Mouse (Mus musculus) spleen, postnatal 10 days (tissue): ENCODE results near the gene Srp9.

ENCODE experiments used
- DNase-seq, 2 experiments: peaks; one replicate each; pipeline ENCODE4 v3.0.0; 2021 to 2022; ENCODE audit warnings: low spot score in 2 of 2

Srp9 gene

DNA sequence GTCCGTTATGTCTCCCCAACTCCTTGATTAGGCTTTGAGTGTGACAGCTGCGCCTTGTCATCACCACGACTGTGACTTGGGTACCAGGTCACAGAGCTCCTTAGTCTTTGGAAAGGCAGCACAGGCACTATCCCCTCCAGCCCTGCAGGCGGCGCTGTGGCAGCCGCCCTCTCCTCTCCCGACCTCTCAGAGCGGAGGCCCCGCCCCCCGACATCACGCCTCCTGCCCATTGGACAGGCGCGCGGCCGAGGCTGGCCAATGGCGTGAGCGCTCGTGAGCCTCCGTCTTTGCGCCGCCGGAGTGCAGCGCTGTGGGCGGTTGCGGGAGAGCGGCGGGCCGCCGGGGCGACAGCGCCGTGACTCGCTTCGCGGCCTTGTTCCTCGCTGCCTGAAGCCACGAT is at the start of gene Srp9:
Gene Srp9, plus strand, starts transcription at position 232 of the 400 bp plus-strand sequence.
- DNase-seq: peak; percentile 94 to 99

DNA sequence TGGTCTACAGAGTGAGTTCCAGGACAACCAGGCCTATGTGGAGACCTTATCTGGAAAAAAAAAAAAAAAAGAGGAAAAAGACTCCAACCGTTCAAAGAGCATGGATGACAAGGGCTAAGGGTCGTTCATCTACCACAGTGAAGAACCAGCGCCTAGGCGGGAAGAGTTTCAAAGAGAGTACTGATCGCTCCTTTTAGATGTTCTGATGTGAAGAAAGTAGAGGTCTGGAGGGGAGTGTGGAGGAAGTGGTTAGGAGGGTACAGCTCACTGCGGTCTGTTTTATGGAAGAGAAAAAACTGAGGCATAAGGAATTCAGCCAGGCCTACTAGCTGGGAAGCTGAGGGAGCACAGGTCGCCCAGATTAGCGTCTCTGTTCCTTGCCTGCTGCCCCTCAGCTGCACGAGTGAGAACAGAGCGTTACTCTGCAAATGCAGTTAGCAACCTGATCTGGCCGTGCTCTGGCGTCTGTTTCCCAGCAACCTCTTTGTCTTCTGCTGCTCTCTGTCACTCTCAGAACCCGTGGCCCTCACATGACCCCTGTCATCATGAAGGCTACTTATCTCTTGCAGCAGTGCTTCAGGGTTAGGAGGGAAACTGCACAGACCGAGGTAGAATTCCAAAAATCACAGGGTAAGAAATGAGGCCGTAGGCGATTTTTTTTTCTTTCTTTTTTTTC is 42.7 kb upstream of the Srp9 start:
- no peak for DNase-seq

DNA sequence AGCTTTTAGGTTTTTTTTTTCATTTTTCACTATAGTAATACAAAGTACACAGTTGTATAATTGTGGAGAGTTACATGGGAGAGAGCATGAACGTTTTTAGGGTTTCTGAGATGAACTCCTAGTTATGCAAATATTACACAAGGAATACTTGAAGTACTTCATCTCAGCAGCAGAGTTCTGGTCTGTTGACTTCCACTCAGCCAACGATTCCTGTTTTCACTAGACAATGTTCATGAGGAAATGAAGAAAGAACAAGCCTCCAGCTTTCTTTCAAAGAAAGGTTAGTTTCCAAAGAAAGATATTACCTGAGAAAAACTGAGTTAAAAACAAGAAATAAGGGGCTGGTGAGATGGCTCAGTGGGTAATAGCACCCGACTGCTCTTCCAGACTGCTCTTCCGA is 41.1 kb upstream of the Srp9 start:
- no peak for DNase-seq

DNA sequence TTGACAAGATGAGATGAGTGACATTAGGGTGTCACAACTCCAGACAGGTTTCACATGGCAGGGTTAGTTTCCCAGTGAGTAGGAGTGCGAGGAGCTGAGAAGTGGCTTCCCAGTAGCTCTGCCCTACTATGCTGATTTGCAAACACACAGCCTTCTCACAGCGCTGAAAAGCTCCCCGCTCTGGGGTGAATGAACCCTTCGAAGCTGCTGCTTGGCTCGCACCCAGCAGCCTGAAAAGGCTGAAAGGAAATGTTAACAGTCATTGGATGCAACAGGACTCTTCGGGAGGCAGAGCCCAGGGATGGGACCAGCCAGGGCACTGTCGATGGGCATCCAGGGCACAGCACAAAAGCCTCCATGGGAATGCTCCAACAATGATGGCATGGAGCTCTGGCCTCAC is 37.8 kb upstream of the Srp9 start:
- no peak for DNase-seq

DNA sequence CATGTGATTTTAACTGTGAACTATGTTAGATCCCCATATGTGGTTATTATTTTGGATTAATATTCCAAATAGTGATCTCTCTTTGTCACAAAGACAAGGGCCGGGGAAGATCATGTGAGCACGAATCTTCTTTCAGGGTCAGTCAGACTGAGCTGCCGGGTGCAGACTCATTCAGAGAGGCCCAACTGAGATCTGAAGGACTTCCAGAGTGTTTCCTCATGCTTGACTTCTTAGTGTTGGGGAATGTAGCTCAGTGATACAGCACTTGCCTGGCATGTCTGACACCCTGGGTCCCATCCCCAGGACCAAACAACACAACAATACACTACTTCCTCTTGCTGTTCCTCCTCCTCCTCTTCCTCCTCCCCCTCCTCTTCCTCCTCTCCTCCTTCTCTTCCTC is 37.2 kb upstream of the Srp9 start:
- DNase-seq: no peak

DNA sequence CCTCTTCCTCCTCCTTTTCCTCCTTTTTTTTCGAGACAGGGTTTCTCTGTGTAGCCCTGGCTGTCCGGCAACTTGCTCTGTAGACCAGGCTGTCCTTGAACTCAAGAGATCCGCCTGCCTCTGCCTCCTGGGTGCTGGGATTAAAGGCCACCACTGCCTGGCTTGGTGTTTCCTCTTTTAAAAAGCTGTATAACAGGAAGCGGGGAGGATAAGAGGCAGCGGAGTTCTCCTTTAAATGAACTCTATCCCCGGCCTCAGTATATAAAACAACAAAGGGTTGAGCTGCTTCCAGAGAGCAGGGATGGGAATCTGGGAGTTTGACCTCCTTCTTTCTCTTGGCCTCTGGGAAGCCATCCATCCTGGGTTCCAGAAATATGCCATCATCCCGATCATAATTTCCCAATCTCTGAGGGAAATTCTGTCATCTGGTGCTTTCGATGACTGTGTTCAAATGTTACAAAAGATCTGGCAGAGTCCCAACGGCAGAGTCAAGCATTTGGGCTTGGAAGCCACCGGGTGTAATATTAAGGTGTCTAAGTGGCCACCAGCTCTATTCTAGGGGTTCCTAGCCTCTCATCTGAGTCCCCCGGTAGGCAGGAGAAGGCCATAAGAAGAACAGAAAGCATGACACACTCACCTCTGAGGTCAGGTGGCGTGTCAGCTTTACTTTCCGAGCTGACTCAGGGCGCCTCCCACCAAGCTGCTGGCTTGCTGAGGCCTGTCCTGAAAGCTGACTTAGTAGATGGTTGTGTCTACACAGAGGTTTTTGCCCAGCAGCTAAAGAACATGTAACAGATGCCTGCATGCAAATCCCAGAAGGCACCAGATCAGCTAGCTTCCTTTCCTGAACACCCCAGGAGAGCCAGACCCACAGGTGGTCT is 36.5 kb upstream of the Srp9 start:
- DNase-seq: no peak

DNA sequence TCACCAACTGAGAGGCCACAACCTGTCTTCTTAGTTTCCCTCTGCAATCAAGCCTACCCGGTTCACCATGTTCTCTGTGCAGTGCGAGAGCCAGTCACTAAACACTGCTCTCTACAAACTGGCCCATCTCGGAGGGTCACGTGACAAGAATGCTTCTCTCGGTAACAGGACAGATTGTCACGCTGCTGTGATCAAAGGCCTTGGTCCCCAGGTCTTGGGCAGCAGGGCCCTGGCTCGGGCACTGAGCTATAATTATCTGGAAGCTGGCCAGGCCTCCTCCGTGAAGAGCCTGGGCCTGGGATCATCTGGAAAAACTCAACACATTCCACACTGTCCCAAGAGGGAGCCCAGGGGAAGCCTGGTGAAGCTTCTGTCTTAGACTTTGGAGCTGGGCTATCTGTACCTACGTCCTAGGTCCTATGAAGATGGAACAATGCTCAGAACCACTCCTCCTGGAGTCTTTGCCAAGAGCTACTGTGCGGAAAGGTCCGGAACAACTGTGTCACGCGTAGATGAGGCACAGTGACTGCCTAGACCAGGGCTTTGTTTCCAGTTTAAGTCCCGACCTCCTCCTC is 35.6 kb upstream of the Srp9 start:
- no peak for DNase-seq

DNA sequence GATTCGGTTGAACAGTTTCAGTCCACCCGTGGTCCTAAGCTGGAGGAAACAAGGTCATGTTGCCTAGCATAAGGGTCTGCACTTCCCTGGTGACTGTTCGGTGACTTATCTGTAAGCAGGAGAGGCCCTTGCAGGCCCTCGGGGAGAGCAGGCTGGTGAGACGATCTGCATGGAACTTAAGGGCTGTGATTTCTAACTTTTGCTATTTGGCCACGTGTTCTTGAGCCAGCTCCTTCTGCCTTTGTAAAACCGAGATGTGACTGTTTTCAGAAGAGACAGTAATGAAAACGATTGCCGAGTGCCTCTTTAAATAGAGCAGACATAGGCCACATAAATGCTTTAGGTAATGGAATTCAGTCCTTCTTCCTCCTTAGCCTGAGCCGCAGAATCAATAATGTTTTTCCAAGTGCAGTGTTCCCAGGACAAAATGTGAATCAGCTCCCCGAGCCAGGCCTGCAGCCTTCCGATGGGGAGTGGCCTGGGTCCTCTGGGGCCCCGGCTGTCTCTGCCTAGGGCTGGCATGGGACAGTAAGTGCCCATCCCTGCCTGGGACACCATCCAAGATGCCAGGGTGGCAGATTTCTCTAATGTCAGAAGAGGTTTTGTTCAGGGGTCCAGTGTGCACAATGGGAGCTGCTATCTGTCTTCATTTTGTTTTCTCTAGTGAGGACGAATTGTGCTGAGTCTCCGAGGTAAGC is 34.8 kb upstream of the Srp9 start:
- DNase-seq: no peak

DNA sequence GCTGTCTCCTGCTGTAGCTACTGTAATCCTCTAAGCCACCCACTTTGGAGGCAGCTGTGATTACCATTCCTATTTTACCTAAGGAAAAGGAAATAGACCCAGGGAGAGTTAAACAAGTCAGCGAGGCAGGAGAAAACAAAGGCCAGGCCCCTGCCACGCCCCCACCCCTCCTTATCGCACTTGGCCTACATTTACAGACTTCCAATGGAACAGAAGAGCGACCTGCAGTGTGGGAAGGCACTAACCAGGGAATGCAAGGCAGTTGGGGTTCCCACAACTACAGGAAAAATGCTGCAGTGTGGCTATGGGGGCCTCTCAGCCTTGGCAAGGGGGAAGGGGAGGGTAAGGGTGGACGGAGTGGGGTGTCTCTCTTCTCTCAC is 34.2 kb upstream of the Srp9 start:
- DNase-seq: no peak

DNA sequence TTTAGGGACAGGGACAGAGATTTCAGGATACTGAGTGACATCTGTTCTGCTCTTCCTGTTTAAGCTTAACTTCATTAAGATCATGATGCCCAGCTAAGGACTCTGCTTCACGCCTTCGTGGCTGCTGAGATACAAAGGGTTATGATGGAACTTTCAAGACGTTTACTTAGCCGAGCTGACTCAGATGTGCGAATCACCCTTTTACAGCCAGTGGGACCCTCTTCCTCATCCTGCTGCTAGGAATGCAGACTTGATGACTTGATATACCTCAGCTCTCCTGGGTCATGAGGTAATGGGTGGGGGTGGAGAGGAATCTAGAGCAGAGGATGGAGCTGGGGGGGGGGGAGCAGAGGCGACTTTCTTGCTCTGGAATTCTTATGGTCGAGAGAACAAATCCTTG is 33.3 kb upstream of the Srp9 start:
- DNase-seq: no peak

DNA sequence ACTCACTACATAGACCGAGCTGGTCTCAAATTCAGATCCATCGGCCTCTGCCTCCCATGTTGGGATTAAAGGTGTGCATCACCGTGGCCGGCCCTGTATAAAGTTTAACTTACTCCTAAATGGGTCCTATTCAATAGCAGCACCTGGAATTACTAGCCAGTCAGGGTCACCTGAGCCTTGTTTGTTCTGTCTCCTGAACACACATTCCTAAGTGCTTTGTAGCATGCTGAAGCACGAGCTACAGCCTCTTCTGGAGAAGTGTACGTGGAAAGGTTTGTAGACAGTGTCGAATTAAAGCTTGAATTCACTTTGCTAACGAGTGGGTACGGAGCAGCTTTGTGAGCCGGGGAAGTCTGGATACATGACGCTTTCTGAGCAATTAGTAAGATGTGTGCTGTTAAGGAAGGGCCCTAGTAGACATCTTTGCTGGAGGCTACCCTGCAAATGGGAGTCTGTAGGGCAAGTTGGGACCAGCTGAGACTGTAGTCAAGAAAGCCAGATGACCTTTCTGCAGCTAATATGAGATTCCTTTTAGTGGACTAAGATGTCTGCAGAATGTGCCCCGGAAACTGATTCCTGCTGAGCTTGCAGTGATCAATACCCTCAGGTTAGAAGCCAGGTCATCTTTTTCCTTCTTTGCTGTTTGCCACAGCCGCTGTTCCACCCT is 32.7 kb upstream of the Srp9 start:
- DNase-seq: no peak

DNA sequence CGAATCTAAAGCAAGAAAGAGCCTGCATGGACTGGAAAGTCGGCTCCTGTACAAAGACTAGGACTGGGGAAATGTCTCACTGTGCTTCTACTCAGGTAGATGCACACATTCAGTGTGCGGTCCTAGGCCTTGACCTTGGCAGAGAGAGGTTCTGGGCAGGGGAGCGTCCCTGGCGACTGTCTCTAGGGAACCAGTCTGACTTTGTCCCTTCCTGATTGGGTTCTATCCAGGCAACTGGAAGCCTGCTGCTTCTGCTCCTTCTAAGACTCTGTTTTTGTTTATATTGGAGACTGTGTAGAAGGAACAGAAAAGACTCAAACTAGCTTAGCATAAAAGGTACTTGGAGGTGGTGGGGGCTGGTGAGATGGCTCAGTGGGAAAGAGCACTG is 32.1 kb upstream of the Srp9 start:
- no peak for DNase-seq

DNA sequence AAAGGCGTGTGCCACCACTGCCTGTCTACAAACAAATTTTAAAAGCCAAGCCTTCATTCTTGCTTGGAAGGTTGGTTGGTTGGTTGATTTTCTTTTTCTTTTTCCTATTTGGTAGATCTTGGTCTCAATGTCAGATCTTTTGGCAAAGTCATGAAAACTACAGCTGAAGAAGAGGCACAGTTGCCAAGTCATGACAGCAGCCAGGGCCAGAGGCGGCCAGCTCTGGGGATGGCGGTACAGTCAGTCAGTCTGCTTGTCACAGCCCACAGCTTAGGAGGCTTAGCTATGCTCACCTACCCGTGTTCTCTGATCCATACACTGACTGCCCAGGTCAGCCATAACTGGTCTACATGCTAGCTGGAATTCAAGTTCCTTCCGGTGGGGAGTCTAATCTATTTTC is 31.1 kb upstream of the Srp9 start:
- no peak for DNase-seq

DNA sequence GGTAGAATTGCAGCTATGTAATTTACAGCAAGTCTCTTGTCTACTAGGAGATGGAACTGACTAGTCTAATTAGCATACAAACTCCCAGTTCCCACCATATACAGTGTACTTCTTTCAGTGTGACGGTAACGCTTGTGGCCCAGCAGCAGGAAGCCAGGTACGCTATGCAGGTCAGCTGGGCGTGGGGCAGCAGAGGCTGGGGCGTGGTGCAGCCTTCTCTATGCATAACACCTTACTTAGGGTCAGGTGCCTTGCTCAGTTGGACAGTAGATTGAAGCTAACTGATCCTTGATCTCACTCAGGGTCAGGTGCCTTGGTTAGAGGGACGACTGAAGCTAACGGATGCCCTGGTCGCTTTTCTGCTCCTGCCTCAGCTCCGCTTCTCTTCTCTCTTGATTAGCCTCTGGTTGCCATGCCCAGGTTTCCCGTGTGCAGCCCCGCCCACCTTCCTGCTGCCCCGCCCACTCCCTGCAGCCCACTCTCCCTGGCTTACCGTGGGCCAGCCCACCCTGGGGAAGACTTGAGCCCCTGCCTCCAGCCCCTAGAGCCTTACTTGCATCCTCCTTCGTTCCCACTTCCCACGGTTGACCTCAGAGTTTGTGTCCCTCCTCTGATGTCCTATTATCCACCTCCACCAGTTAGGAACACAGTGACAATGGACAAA is 29.9 kb upstream of the Srp9 start:
- DNase-seq: no peak

DNA sequence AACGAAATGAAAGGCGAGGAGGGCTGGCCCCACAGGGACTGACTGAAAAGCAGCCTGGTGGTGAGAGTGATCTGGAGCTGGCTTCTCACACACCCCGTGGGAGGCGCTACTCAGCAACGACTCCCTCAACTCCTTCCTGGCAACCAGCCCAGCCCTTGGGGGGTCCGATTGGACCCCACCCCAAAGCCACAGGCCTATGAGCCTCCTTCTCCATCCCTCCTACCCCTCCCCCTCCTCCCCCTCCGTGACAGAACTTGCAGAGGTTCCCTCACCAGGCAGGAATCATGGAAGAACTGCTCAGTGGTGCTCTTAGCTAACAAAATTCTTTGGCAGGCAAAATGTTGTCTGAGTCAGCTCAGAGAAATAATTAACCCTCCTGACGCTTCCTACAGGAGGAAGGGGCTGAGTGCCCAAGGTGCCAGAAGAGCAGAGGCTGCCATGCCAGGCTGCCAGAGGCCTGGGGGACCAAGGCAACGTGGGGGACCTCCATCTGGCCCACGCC is 29.2 kb upstream of the Srp9 start:
- no peak for DNase-seq

DNA sequence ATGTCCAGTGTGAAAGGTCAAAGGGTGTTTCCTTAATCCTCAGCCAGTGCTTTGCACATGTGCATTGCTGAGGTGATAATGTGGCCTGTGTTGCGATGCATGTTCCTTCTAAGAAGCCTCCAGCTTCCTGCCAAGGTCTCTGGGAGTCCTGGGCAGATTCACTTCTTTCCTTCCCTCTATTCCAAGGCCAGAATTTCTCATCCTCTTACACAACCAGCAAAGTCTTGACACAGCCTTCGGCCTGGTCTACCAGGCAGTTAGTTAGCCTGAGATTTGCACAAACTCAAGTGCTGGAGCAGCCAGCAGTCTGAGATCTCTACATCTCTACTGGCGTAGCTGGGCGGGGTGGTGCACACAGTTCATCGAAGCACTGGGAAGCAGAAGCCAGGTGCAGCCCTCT is 27.8 kb upstream of the Srp9 start:
- DNase-seq: no peak

DNA sequence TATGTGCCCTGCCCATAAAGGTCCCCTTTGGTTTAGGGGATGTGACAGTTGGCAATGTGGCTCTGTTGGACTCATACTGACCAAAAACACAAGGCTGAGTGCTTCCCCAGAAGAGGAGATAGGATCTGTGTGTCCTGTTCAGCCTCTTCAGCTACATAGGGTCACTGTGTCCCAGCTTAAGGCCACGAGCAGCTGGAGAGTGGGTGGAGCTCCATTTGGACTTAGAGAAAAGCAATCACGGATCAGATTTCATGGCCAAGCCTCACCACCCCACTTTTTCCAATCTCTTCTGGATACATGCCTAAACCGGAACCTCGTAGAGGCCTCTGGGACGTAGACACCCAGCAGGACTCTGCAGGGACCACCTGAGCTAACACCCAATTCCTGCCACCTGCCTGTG is 25.5 kb upstream of the Srp9 start:
- no peak for DNase-seq

DNA sequence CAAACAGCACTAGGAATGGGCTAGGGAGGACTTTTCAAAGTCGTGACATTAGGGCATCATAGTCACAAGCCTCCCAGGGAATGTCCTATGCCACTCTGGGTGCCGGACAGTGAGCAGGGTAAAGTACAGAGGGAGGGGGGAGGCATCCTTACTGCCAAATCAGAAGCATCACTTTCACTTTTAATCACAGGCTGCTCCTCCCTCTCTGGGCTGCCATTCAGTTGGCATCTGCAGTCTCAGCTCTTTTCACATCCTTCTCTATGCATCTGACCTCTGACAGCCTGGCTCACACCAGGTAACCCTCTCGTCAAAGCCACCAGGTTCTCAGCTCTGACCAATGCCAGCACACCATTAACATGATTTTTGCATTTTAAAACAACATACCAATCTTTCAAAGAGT is 24.1 kb upstream of the Srp9 start:
- DNase-seq: no peak

DNA sequence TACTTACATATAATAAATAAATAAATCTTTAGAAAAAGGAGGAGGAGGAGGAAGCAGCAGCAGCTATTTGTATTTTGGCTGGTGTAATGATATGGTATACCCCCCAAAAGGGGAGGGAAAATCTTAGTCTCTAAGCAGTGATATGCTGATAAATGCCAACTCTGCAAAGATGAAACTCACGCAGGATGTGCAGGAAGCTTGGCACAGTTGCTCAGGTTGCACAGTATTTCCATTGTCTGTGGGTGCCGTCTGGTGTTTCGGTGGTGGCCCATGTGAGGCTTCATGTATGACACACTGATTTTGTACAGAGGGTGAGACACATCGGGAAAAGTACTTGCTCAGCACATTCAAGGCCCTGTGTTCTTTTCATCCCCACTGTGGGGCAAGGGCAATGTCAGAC is 23.1 kb upstream of the Srp9 start:
- no peak for DNase-seq

DNA sequence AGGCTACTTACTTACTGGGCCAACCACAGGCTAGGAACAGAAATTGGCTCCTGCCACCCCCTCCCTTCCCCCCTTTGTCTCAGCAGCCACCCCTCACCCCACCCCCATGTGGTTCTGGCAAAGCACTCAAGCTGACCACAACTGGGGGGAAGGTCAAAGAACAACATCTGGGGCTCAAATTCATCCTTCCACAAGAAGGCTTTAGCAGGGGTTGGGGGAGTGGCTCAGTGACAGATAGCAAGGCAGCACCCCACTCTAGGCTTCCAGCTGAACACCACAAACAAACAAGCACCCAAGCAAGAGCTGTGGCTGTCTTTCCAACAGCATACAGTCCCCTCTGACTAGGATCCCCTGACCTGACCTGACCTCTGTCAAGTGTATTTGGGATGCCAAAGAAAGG is 21.8 kb upstream of the Srp9 start:
- no peak for DNase-seq

DNA sequence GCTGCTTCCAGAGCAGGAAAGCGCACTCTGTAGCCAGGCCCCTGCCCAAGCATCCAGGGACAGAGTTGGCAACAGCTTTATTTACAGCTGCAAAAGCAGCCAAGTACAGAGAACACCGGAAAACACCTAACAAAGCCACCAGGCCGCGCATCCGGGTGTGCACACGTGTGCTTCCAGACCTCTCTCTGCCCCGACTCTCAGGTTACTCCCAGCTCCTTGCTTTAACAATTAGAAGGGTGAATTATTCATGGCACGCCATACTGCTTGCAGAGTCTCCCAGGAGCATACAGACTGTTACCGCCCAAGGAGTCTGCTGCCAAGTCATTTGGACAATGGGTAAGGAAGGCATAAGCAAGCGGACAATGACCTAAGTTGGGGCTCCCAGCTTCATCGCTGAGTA is 21.1 kb upstream of the Srp9 start:
- no peak for DNase-seq
